In genomic region chr11:75926431-75927312, GRCm38 (mm10) we compare ENCODE assay signal across 1 mouse cellular context.
A peak's percentile ranks its signal among the peaks of the same experiment; 100 is the strongest.
TF ChIP-seq lines count a peak whose summit lies in the region.

No protein-coding gene starts in this region.

TF ChIP-seq in MEL, 35 proteins besides CTCF, POLR2A, EP300 and RAD21 (continued from another document):
- TF ChIP-seq E2F4 (IDR thresholded peaks at IDR 0.05; ENCODE audit: borderline replicate concordance, low read depth, low read length) (no peak), CHD2 (IDR thresholded peaks at IDR 0.05; ENCODE audit: low read length) (no peak; the same call in 1 of the 2 replicates), MEF2A (IDR thresholded peaks at IDR 0.05; ENCODE audit: extremely low read depth, insufficient replicate concordance, low read depth, low read length, poor library complexity, severe bottlenecking) (0 out of 2 replicates have a peak, but pooled peaks have one; percentile 16), ELF1 (IDR thresholded peaks at IDR 0.05; ENCODE audit: low read depth, low read length) (peak; percentile 30), ETS1 (IDR thresholded peaks at IDR 0.05; ENCODE audit: low read depth, low read length) (peak; percentile 99), ZMIZ1 (IDR thresholded peaks at IDR 0.05; ENCODE audit: low read depth, low read length) (0 out of 2 replicates have a peak, but pooled peaks have one; percentile 27), HCFC1 (IDR thresholded peaks at IDR 0.05; ENCODE audit: low read depth, low read length) (0 out of 2 replicates have a peak, but pooled peaks have one; percentile 61), GABPA (IDR thresholded peaks at IDR 0.05; ENCODE audit: low read depth, low read length) (no peak), TBP (IDR thresholded peaks at IDR 0.05; ENCODE audit: low read depth, low read length) (no peak), GATA1 (IDR thresholded peaks at IDR 0.05; ENCODE audit: low read depth, low read length) (peak; percentile 93), CHD1 (IDR thresholded peaks at IDR 0.05; ENCODE audit: low read depth, low read length) (peak; percentile 84), POLR2AphosphoS2 (IDR thresholded peaks at IDR 0.05; ENCODE audit: low read length) (no peak; the same call in 1 of the 2 replicates), USF2 (IDR thresholded peaks at IDR 0.05; ENCODE audit: borderline replicate concordance in 1 of 2, insufficient read depth in 1 of 2, low read depth in 1 of 2, low read length in 2 of 2) (no peak; a peak in 1 of 4 replicates)
